In genomic region chr4:132532981-132533916, GRCm38 (mm10) we compare ENCODE assay signal across 8 mouse cellular contexts. TPM values are rescaled to one million over a fixed set of nuclear protein-coding genes. Genes with fewer than 3 reads are reported as not detected.
A peak's percentile ranks its signal among the peaks of the same experiment; 100 is the strongest.
DNase-seq lines count a peak whose midpoint lies in the region; ATAC-seq and TF ChIP-seq lines count a peak whose summit lies in the region.

Gene Atpif1 (minus strand): TSS chr4:132533659.

- H3K36me3 ChIP-seq in embryonic facial prominence, embryonic 15.5 days = peaks cover 20% of the 10 kb centered on the region
- peaks cover 24% of the 10 kb centered on the region for H3K36me3 ChIP-seq in kidney, embryonic 14.5 days (ENCODE audit: control insufficient read depth, insufficient read depth, low read length)
- H3K36me3 ChIP-seq in liver, adult 2 months (ENCODE audit: control insufficient read depth, insufficient read depth, low read length) = peaks cover 5% of the 10 kb centered on the region; the same call in 1 of the 2 replicates
- peaks cover 12% of the 10 kb centered on the region for H3K36me3 ChIP-seq in stomach, embryonic 14.5 days (ENCODE audit: control insufficient read depth, insufficient read depth, low read length)

- H3K4me1 ChIP-seq in bone marrow, adult 2 months (ENCODE audit: control insufficient read depth, insufficient read depth, low read length) = peaks cover 6% of the 10 kb centered on the region
- H3K4me1 ChIP-seq in embryonic facial prominence, embryonic 15.5 days = peaks cover 36% of the 10 kb centered on the region
- peaks cover 8% of the 10 kb centered on the region; the same call in 1 of the 2 replicates for H3K4me1 ChIP-seq in kidney, embryonic 14.5 days (ENCODE audit: control insufficient read depth, insufficient read depth, low read length)
- H3K4me1 ChIP-seq in liver, adult 2 months (ENCODE audit: control insufficient read depth, insufficient read depth, low read length) = peaks cover 18% of the 10 kb centered on the region; the same call in 1 of the 2 replicates
- peaks cover 25% of the 10 kb centered on the region for H3K4me1 ChIP-seq in stomach, embryonic 14.5 days (ENCODE audit: control insufficient read depth, insufficient read depth, low read length)

- H3K79me2 ChIP-seq in liver, adult 2 months (ENCODE audit: control insufficient read depth, insufficient read depth, low read length) = peaks cover 17% of the 10 kb centered on the region

- H3K27me3 ChIP-seq in embryonic facial prominence, embryonic 15.5 days = no peaks in the 10 kb centered on the region
- H3K27me3 ChIP-seq in kidney, embryonic 14.5 days (ENCODE audit: control insufficient read depth, insufficient read depth, low read length) = no peaks in the 10 kb centered on the region
- no peaks in the 10 kb centered on the region for H3K27me3 ChIP-seq in liver, adult 2 months (ENCODE audit: control insufficient read depth, insufficient read depth, low read length)
- no peaks in the 10 kb centered on the region for H3K27me3 ChIP-seq in stomach, embryonic 14.5 days (ENCODE audit: control insufficient read depth, insufficient read depth, low read length)

- no peak for TF ChIP-seq CTCF in bone marrow, adult 2 months (IDR thresholded peaks at IDR 0.05; ENCODE audit: control insufficient read depth, insufficient read depth, low read length)
- TF ChIP-seq CTCF in liver, adult 2 months (IDR thresholded peaks at IDR 0.05; ENCODE audit: low read depth, low read length) = no peak

- DNase-seq in A20 (ENCODE audit: low read depth, low spot score) = peak; percentile 97
- peak; percentile 82 to 87 for DNase-seq in heart, adult 9 months (ENCODE audit: low spot score in 2 of 2)
- DNase-seq in liver, adult 2 months (ENCODE audit: extremely low read depth, low read depth, low spot score) = peak; percentile 90
- DNase-seq in naive thymus-derived CD4-positive, alpha-beta T cell, adult 2 months (ENCODE audit: low read depth) = peak; percentile 95

- peak within 1 kb of the TSS; percentile 78 for H3K4me2 ChIP-seq in embryonic facial prominence, embryonic 15.5 days (replicated peaks)
- H3K4me2 ChIP-seq in kidney, embryonic 14.5 days (replicated peaks; ENCODE audit: low read depth, low read length) = peak within 1 kb of the TSS; percentile 73
- H3K4me2 ChIP-seq in stomach, embryonic 14.5 days (replicated peaks; ENCODE audit: low read depth, low read length) = peak within 1 kb of the TSS; percentile 66

- H3K9me3 ChIP-seq in embryonic facial prominence, embryonic 15.5 days (replicated peaks) = no peaks in the 10 kb centered on the region
- no peaks in the 10 kb centered on the region for H3K9me3 ChIP-seq in kidney, embryonic 14.5 days (ENCODE audit: control insufficient read depth, low read length)
- H3K9me3 ChIP-seq in stomach, embryonic 14.5 days (ENCODE audit: control insufficient read depth, low read depth, low read length) = no peaks in the 10 kb centered on the region

- peak within 1 kb of the TSS; percentile 81 for H3K4me3 ChIP-seq in bone marrow, adult 2 months (replicated peaks; ENCODE audit: control insufficient read depth, low read depth, low read length)
- peak within 1 kb of the TSS; percentile 84 for H3K4me3 ChIP-seq in embryonic facial prominence, embryonic 15.5 days (replicated peaks)
- peak within 1 kb of the TSS; percentile 75 for H3K4me3 ChIP-seq in kidney, embryonic 14.5 days (ENCODE audit: low read length)
- peak within 1 kb of the TSS; percentile 68 for H3K4me3 ChIP-seq in liver, adult 2 months (ENCODE audit: insufficient read depth, low read depth, low read length)
- H3K4me3 ChIP-seq in stomach, embryonic 14.5 days (ENCODE audit: low read depth, low read length) = peak within 1 kb of the TSS; percentile 64

- TF ChIP-seq POLR2A in bone marrow, adult 2 months (IDR thresholded peaks at IDR 0.05; ENCODE audit: borderline replicate concordance, control insufficient read depth, low read depth, low read length) = peak; percentile 96
- TF ChIP-seq POLR2A in liver, adult 2 months (IDR thresholded peaks at IDR 0.05; ENCODE audit: extremely low read depth, insufficient read depth, low read length) = 0 out of 2 replicates have a peak, but pooled peaks have one; percentile 42

- peak; percentile 88 for ATAC-seq in embryonic facial prominence, embryonic 15.5 days (ENCODE audit: insufficient number of reproducible peaks, low FRiP score, low TSS enrichment, low read depth)
- peak; percentile 84 for ATAC-seq in kidney, embryonic 14.5 days (ENCODE audit: low FRiP score, low TSS enrichment)
- peak; percentile 76 for ATAC-seq in stomach, embryonic 14.5 days (ENCODE audit: insufficient number of reproducible peaks, insufficient read depth, low FRiP score, low read depth)

- peak within 1 kb of the TSS; percentile 95 for H3K9ac ChIP-seq in embryonic facial prominence, embryonic 15.5 days
- H3K9ac ChIP-seq in kidney, embryonic 14.5 days (ENCODE audit: low read depth, low read length) = peak within 1 kb of the TSS; percentile 90
- peak within 1 kb of the TSS; percentile 65 for H3K9ac ChIP-seq in liver, adult 2 months (ENCODE audit: low read depth, low read length)
- peak within 1 kb of the TSS; percentile 81 for H3K9ac ChIP-seq in stomach, embryonic 14.5 days (replicated peaks; ENCODE audit: low read depth, low read length)

- under 1% methylated on average over 63 of the region's 63 CpGs for WGBS in bone marrow, adult 2 months
- WGBS in embryonic facial prominence, embryonic 15.5 days = under 1% methylated on average over 63 of the region's 63 CpGs
- WGBS in kidney, embryonic 14.5 days = 1% methylated on average over 63 of the region's 63 CpGs
- WGBS in liver, adult 2 months = under 1% methylated on average over 63 of the region's 63 CpGs
- WGBS in stomach, embryonic 14.5 days = under 1% methylated on average over 63 of the region's 63 CpGs

- H3K27ac ChIP-seq in bone marrow, adult 2 months (ENCODE audit: control insufficient read depth, insufficient read depth, low read depth, low read length, poor library complexity) = peak within 1 kb of the TSS; percentile 82
- peak within 1 kb of the TSS; percentile 99 for H3K27ac ChIP-seq in embryonic facial prominence, embryonic 15.5 days (replicated peaks)
- peak within 1 kb of the TSS; percentile 91 for H3K27ac ChIP-seq in kidney, embryonic 14.5 days (ENCODE audit: low read depth, low read length)
- peak within 1 kb of the TSS; percentile 25 for H3K27ac ChIP-seq in liver, adult 2 months (replicated peaks; ENCODE audit: insufficient read depth, low read depth, low read length)
- H3K27ac ChIP-seq in stomach, embryonic 14.5 days (ENCODE audit: low read length) = peak within 1 kb of the TSS; percentile 95

RNA-seq across cellular contexts. Expression of gene Atpif1, which starts in this region (rescaled TPM):
- polyA plus RNA-seq in bone marrow, adult 2 months (2011; ENCODE audit: insufficient read depth, insufficient read length, low replicate concordance, missing spikeins) = 886 and 890 TPM in 2 replicates
- 890 and 897 TPM in 2 replicates for polyA plus RNA-seq in embryonic facial prominence, embryonic 15.5 days (2015; fragmentation: Nextera tagmentation; extraction: Ambion mirVana)
- polyA plus RNA-seq in kidney, embryonic 14.5 days (2014; fragmentation: Nextera tagmentation; extraction: Ambion mirVana) = 1,253 and 1,671 TPM in 2 replicates
- total RNA-seq in liver, adult 2 months (2014; rRNA removed) = 59.5 and 87.1 TPM in 2 replicates
- 25.9 and 26.2 TPM in 2 replicates for polyA plus RNA-seq in liver, adult 2 months (2012; rRNA removed)
- 1,247 and 1,358 TPM in 2 replicates for polyA plus RNA-seq in stomach, embryonic 14.5 days (2014; fragmentation: Nextera tagmentation; extraction: Ambion mirVana)

Comparison
In these comparisons a context has a peak if more than half of its experiments do, and no peak if none do; other contexts are left out.
1. Peak in every context shown above with its lines: DNase-seq, ATAC-seq, H3K4me3 ChIP-seq and H3K27ac ChIP-seq.
2. RNA of gene Atpif1 (polyA plus RNA-seq): 1,247 to 1,358 TPM in stomach, embryonic 14.5 days, 1,253 to 1,671 TPM in kidney, embryonic 14.5 days, 890 to 897 TPM in embryonic facial prominence, embryonic 15.5 days and 886 to 890 TPM in bone marrow, adult 2 months; 25.9 to 26.2 TPM in liver, adult 2 months; every median in the first group is over 10 times any median in the second.
3. H3K27ac ChIP-seq: peak in every context shown above with its lines; median percentile 99 in embryonic facial prominence, embryonic 15.5 days; 95 in stomach, embryonic 14.5 days; 91 in kidney, embryonic 14.5 days; 82 in bone marrow, adult 2 months; 25 in liver, adult 2 months.